Mouse (Mus musculus) liver, embryonic 14.5 days (tissue): ENCODE results near the gene Olfr1415.

ENCODE experiments used
- CTCF ChIP-seq: IDR thresholded peaks from 2 replicates; pipeline ENCODE4 v1.5.1; 2016; ENCODE audit warnings: antibody characterized with exemption, low read depth, control low read depth
- EP300 ChIP-seq: IDR thresholded peaks from 2 replicates; pipeline ENCODE4 v1.6.1; 2016; ENCODE audit warnings: antibody characterized with exemption, low read depth

- no peak for TF ChIP-seq CTCF
- no peak for TF ChIP-seq EP300
Observed at GRCm38 (mm10) chr1:92515390-92515789, 19.5 kb upstream of the Olfr1415 start.
